Mouse (Mus musculus) A20 (cell line): Measurements from ENCODE around the gene Ptp4a2.
"Not testable (repeated sequence)": the region's sequence is repeated elsewhere in the genome, so short reads cannot be mapped to it uniquely, and the experiment has no call there.

Source experiments
- DNase-seq: peaks from one replicate; pipeline ENCODE4 v3.0.0-alpha.2; 2011; ENCODE audit warnings: low read depth, low spot score

The Ptp4a2 gene

GRCm38 (mm10) chr4:129882555-129883293 lies 71.7 kb downstream of the Ptp4a2 start:
- DNase-seq, result peak; percentile 92

GRCm38 (mm10) chr4:129884041-129884930 lies 73.3 kb downstream of the Ptp4a2 start:
- no peak for DNase-seq

GRCm38 (mm10) chr4:129889661-129890060 lies 78.6 kb downstream of the Ptp4a2 start:
- no peak for DNase-seq

GRCm38 (mm10) chr4:129890094-129890493 lies 79.1 kb downstream of the Ptp4a2 start:
- DNase-seq, result no peak

GRCm38 (mm10) chr4:129894861-129895260 lies 83.8 kb downstream of the Ptp4a2 start:
- DNase-seq, result no peak

- DNase-seq, result not testable (repeated sequence)
Observed at GRCm38 (mm10) chr4:129898815-129899214, 87.8 kb downstream of the Ptp4a2 start.
